Mouse (Mus musculus) neural tube, embryonic 14.5 days (tissue): ENCODE measurements around the gene Farp1. TPM values are rescaled to one million over a fixed set of nuclear protein-coding genes. Genes with fewer than 3 reads are reported as not detected.

Experiments
- ATAC-seq: fragments of 200-750 bp; cut with Nextera tagmentation; 2 replicates; pipeline ENCODE4 v1.8.0; 2017; ENCODE audit warnings: low read depth, mild to moderate bottlenecking, moderate TSS enrichment, moderate library complexity
- H3K27ac ChIP-seq: fragments of 300-500 bp; sonication (generic); 2 replicates; pipeline ENCODE4 v1.5.1; 2014; ENCODE audit warnings: low read depth, mild to moderate bottlenecking, control low read depth, low read length, moderate library complexity, mixed read lengths
- H3K27me3 ChIP-seq: fragments of 300-500 bp; sonication (generic); 2 replicates; pipeline ENCODE4 v1.6.1; 2014; ENCODE audit warnings: low read length; ENCODE audit not compliant: control insufficient read depth, insufficient read depth
- H3K36me3 ChIP-seq: fragments of 300-500 bp; sonication (generic); 2 replicates; pipeline ENCODE4 v1.6.1; 2014; ENCODE audit warnings: low read length, mixed read lengths; ENCODE audit not compliant: control insufficient read depth, insufficient read depth
- H3K4me1 ChIP-seq: fragments of 300-500 bp; sonication (generic); 2 replicates; pipeline ENCODE4 v1.6.1; 2014; ENCODE audit warnings: low read length; ENCODE audit not compliant: control insufficient read depth, insufficient read depth
- H3K4me2 ChIP-seq: fragments of 300-500 bp; sonication (generic); 2 replicates; pipeline ENCODE4 v1.6.1; 2014; ENCODE audit warnings: mild to moderate bottlenecking, low read depth, low read length, control low read depth
- H3K4me3 ChIP-seq: fragments of 300-500 bp; sonication (generic); 2 replicates; pipeline ENCODE4 v1.5.1; 2014; ENCODE audit warnings: low read depth, low read length, control low read depth, mixed read lengths
- H3K9ac ChIP-seq: fragments of 300-500 bp; sonication (generic); replicated peaks from 2 replicates; pipeline ENCODE4 v1.6.1; 2014; ENCODE audit warnings: low read depth, mild to moderate bottlenecking, control low read depth, low read length, mixed read lengths
- H3K9me3 ChIP-seq: fragments of 300-500 bp; sonication (generic); 2 replicates; pipeline ENCODE4 v1.6.1; 2016; ENCODE audit warnings: low read length; ENCODE audit not compliant: control insufficient read depth
- WGBS: fragments of 180-500 bp; shearing (Covaris S2); extraction: QIAGEN DNeasy Blood & Tissue Kit; methylation state at CpG from one replicate; pipeline ENCODE4 v1.1.7; 2014; 5-methylcytosine and 5-hydroxymethylcytosine counted together
- polyA plus RNA-seq: library from polyadenylated mRNA; unstranded; fragments of >200 nt; fragmentation: Nextera tagmentation; extraction: Ambion mirVana; gene quantifications from 2 replicates; pipeline ENCODE4 v1.2.1, GENCODE M21; 2014

Farp1 gene
- polyA plus RNA-seq, 1 experiment from 2014 or later: 34.9 TPM

DNA sequence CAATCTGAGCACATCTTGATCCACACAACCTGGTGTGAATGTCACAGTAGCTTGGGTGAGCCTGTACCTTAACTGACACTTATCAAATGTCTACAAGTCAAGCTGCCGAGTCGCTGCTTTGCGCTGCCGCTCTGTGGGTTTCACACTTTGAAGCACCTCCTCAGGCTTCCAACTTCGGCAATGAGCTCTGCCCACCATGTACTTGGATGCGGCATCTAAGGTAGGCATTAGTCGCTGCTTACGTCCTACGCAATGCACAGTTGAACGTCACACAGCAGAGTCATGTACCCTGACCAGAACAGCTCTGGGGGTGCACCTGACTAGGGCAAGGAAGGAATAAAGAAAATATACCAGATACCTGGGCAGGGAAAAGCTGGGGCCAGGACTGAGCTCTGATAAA lies 278.3 kb downstream of the Farp1 start:
- Histone ChIP-seq H3K27ac (no peak overlapping the region), H3K9me3 (no peaks in the 10 kb centered on the region), H3K4me1 (peaks cover 9% of the 10 kb centered on the region), H3K27me3 (no peaks in the 10 kb centered on the region), H3K36me3 (no peaks in the 10 kb centered on the region), H3K4me3 (no peak overlapping the region), H3K9ac (no peak overlapping the region), H3K4me2 (no peak overlapping the region)
- 95% methylated on average over 10 of the region's 10 CpGs for WGBS
- ATAC-seq: no peak

DNA sequence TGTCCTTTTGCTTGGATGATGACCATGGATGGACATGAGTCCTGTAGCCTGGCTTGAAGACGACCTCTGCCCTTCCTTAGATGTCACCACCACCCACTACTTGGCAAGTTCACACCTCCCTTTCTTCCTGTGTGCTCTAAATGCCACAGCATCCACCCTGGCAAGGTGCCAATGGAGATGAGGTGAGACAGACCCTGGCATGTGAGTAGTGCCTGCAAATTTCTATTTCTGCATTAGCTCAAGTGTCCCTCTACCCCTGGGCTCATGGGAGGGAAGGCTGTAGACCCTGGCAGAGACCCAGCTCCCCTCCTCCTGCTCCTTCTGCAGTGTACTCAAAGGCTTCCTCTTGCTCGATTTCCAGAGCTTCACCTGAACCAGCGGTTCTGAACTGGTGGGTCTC lies 279.9 kb downstream of the Farp1 start:
- H3K9me3 ChIP-seq: no peaks in the 10 kb centered on the region
- WGBS: 76% methylated on average over 3 of the region's 3 CpGs
- no peaks in the 10 kb centered on the region for H3K36me3 ChIP-seq
- no peak overlapping the region for H3K4me2 ChIP-seq
- H3K9ac ChIP-seq: no peak overlapping the region
- H3K27ac ChIP-seq: no peak overlapping the region
- ATAC-seq: 0 out of 2 replicates have a peak, but pooled peaks have one; percentile 16
- H3K4me1 ChIP-seq: peaks cover 9% of the 10 kb centered on the region
- no peaks in the 10 kb centered on the region for H3K27me3 ChIP-seq
- H3K4me3 ChIP-seq: no peak overlapping the region

DNA sequence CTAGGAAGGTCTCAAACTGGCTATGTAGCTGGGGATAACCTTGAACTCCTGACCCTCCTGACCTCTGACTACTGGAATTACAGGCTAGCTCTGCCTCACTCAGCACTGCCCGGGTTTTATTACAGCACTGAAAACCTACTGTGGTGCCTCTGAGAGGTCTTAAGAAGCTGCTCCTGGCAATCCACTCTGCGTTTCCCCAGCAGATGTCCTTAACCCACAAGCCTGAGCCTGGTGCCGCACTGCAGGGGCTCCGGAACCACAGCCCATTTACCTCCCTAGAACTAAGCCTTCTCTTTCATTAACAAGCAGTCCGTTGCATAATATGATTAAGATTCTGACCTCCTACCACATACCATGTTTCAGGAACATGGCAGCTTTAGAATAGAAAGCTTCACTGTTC lies 281.1 kb downstream of the Farp1 start:
- Histone ChIP-seq H3K9me3 (no peaks in the 10 kb centered on the region), H3K36me3 (no peaks in the 10 kb centered on the region), H3K27ac (no peak overlapping the region), H3K4me1 (peaks cover 9% of the 10 kb centered on the region), H3K9ac (no peak overlapping the region), H3K4me2 (no peak overlapping the region), H3K27me3 (no peaks in the 10 kb centered on the region), H3K4me3 (no peak overlapping the region)
- 43% methylated on average over 5 of the region's 5 CpGs for WGBS
- ATAC-seq: no peak

DNA sequence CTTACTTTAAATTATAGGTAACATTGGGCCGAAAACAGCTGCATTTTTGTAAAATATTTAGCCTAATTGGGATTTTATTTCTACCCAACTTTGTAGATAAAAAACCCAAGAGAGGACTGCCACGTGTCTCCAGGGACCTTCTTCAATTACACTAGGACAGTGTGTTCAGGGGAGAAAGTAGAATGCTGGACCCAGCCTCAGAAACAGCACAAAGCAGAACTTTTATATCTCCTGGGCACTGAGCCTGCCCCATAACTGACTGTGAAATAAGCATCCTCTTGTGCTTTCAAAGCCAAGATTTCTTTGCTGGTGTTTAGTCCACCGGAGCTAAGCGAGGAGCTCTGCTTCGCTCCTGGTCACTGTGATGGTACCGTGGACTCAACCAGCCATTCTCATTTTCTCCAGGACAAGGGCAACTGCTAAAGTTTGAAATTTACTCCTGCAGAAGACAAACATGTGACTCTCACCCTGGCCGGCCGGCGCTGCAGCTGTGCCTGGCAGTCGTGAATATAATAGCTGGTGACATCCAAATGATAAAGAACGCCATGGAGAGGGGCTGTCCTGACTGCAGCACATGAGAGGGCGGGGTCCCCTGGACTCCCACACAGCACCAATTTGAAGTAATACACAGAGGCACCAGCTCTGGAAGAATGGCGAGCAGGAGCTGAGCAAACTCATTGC lies 281.8 kb downstream of the Farp1 start:
- Histone ChIP-seq H3K27me3 (no peaks in the 10 kb centered on the region), H3K4me2 (no peak overlapping the region), H3K36me3 (no peaks in the 10 kb centered on the region), H3K27ac (no peak overlapping the region), H3K9me3 (no peaks in the 10 kb centered on the region), H3K9ac (no peak overlapping the region), H3K4me3 (no peak overlapping the region), H3K4me1 (peaks cover 9% of the 10 kb centered on the region)
- 51% methylated on average over 13 of the region's 13 CpGs for WGBS
- ATAC-seq: peak; percentile 29; the same call in 1 of the 2 replicates

DNA sequence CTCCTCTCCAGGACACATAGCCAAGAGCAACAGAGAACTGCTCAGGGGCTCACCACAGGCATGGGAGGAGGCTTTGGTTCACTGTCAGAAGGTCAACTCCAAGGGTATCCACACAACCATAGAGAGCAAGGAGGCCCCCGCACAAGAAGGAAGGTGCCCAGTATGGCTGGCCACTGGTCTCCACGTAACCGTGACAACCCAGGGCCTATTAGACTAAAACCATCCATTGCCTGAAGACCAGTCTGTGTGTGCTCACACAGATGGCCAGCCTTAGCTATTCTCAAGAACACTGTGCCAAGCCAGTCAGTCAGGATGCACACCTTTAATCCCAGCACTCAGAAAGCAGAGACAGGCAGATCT lies 282.3 kb downstream of the Farp1 start:
- no peak overlapping the region for H3K4me3 ChIP-seq
- H3K27me3 ChIP-seq: no peaks in the 10 kb centered on the region
- no peak overlapping the region for H3K4me2 ChIP-seq
- H3K9ac ChIP-seq: no peak overlapping the region
- no peaks in the 10 kb centered on the region for H3K9me3 ChIP-seq
- peaks cover 9% of the 10 kb centered on the region for H3K4me1 ChIP-seq
- 86% methylated on average over 3 of the region's 3 CpGs for WGBS
- no peak overlapping the region for H3K27ac ChIP-seq
- no peaks in the 10 kb centered on the region for H3K36me3 ChIP-seq
- ATAC-seq: peak; percentile 18; the same call in 1 of the 2 replicates

DNA sequence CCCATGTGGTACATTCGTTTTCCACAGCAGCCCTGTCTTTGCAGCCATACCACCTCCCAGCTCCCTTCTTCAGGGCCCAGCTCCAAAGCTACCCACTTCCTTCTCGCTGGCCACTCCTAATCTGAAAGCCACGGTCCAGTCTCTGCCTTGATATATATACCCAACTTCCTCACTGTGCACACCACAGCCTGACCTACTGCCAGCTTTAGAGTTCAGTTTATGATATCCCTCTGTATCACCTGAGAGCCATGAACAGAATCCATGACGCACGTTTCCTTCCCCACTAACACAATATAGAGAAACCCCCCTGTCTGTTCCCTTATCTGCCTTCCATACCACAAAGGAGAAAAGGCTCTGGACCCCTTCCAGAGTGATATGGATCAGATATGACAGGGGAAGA lies 283.4 kb downstream of the Farp1 start:
- no peaks in the 10 kb centered on the region for H3K9me3 ChIP-seq
- 80% methylated on average over 5 of the region's 5 CpGs for WGBS
- H3K4me3 ChIP-seq: no peak overlapping the region
- peaks cover 9% of the 10 kb centered on the region for H3K4me1 ChIP-seq
- H3K9ac ChIP-seq: no peak overlapping the region
- no peak overlapping the region for H3K4me2 ChIP-seq
- no peaks in the 10 kb centered on the region for H3K36me3 ChIP-seq
- ATAC-seq: no peak
- no peak overlapping the region for H3K27ac ChIP-seq
- no peaks in the 10 kb centered on the region for H3K27me3 ChIP-seq

DNA sequence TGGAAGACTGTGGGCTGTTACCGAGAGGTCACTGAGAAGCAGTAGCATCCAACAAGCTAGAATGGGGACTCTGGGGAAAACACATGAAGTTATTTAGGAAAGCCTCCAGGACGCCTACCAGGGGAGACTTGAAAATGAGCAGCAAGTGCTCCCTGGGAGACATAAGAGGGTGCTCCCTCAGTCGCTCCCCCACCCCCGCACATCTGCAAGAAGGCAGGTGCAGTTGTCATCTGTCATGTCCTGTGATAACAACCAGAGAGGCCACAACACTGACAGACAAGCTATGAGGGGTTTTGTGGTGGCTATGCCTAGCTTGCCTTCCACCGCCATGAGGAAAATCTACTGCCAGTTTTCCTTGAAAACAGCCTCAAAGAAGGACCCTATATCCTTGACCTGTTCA lies 287.1 kb downstream of the Farp1 start:
- Histone ChIP-seq H3K4me1 (no peaks in the 10 kb centered on the region), H3K9ac (no peak overlapping the region), H3K4me3 (no peak overlapping the region), H3K9me3 (no peaks in the 10 kb centered on the region), H3K36me3 (no peaks in the 10 kb centered on the region), H3K27ac (no peak overlapping the region), H3K4me2 (no peak overlapping the region), H3K27me3 (no peaks in the 10 kb centered on the region)
- ATAC-seq: no peak
- WGBS: 90% methylated on average over 5 of the region's 5 CpGs

DNA sequence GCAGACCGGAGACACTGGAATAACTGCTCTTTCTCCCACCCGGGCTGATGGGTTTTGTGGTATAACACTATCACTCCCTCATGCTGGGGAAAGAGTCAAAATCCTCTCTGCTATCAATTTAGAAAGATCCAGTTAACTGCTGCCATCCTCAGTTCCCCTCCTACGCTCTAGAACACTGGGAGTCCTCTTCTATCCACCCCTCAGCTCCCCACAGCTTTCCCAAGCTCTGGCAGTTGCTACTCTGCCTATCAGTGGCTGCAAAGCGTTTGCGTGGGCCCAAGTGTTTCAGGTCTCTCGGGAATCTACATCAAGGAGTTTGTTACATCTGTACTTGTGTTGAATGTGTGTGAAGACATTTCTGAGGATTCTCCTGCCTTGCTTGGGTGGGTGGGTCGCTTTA lies 287.6 kb downstream of the Farp1 start:
- Histone ChIP-seq H3K9ac (no peak overlapping the region), H3K4me1 (no peaks in the 10 kb centered on the region), H3K36me3 (no peaks in the 10 kb centered on the region), H3K9me3 (no peaks in the 10 kb centered on the region), H3K4me2 (no peak overlapping the region), H3K27ac (no peak overlapping the region), H3K27me3 (no peaks in the 10 kb centered on the region), H3K4me3 (no peak overlapping the region)
- WGBS: 84% methylated on average over 7 of the region's 7 CpGs
- no peak for ATAC-seq

DNA sequence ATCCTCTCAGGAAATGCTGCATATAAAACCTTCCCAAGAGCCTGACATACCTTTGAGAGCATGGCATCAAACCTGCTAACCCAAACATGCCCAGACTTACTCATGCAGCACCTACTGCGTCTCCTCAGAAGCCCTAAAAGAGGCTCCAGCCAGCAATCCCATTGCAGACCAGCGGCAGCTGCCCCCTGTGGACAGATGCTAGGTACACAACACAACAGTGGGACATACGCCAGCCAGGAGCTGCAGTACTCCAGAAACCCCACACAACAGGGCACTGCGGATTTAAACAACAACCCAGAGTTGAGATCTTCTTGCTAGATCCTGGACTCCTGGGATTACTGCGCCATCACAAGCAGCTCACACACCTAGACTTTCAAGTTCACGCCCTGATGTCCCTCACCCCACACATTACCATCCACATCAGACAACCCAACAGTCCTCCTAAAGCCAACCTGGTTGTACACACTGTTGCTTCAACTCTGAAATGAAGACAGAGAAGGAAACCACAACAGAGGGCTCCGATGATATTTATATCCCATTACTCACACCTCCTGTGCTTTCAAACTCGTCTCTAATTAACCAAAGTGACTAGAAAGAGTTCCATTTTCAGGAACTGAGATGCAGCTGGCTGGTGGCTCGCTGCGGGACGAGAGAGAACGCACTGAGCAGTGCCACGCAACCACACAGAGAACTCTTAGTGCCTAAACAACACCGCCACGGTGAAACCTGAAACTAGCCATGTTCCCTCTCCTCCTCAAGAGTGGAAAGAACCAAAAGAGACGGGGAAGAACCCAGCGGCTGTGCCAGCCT lies 289.7 kb downstream of the Farp1 start:
- Histone ChIP-seq H3K4me3 (no peak overlapping the region), H3K27me3 (no peaks in the 10 kb centered on the region), H3K27ac (no peak overlapping the region), H3K36me3 (no peaks in the 10 kb centered on the region), H3K4me1 (no peaks in the 10 kb centered on the region), H3K9ac (no peak overlapping the region), H3K4me2 (no peak overlapping the region), H3K9me3 (no peaks in the 10 kb centered on the region)
- 89% methylated on average over 17 of the region's 17 CpGs for WGBS
- ATAC-seq: no peak
